Mouse (Mus musculus) neutrophil, adult 83 days (primary cell): Measurements from ENCODE around the gene Vpreb3. TPM values are rescaled to one million over a fixed set of nuclear protein-coding genes. Genes with fewer than 3 reads are reported as not detected.

Source experiments
- total RNA-seq, 2 experiments: library from RNA; stranded (reverse); gene quantifications; one replicate each; pipeline ENCODE4 v1.2.4; 2023

The Vpreb3 gene
- 1 to 10 TPM; 2.6 to 3.6 TPM for total RNA-seq

GRCm38 (mm10) chr10:75942736-75943477 is at the start of gene Vpreb3:
TSS of gene Vpreb3 (plus strand) at chr10:75943057.

GRCm38 (mm10) chr10:75893089-75893750 is 49.6 kb upstream of the Vpreb3 start, which contains the start of gene Derl3:
TSS of gene Derl3 (plus strand) at chr10:75893413.

GRCm38 (mm10) chr10:75921026-75921725 is 21.7 kb upstream of the Vpreb3 start, which contains the start of gene Smarcb1:
TSS of gene Smarcb1 (minus strand) at chr10:75921617.

GRCm38 (mm10) chr10:75932891-75933290 is 10.0 kb upstream of the Vpreb3 start, which contains the start of gene Chchd10:
TSS of gene Chchd10 (plus strand) at chr10:75933130.

GRCm38 (mm10) chr10:75935680-75936541 is 6.9 kb upstream of the Vpreb3 start, which contains the start of gene Mmp11:
TSS of gene Mmp11 (minus strand) at chr10:75936496.

GRCm38 (mm10) chr10:75940520-75940919 is 2.3 kb upstream of the Vpreb3 start, which contains the start of gene Gm867:
TSS of gene Gm867 (minus strand) at chr10:75940672.

GRCm38 (mm10) chr10:75954381-75954811 is 11.5 kb downstream of the Vpreb3 start, which contains the start of gene Gm5134:
TSS of gene Gm5134 (plus strand) at chr10:75954514.

Other genes starting within 250 kb of the Vpreb3 start
- 10 to 100 TPM; 51.9 to 64.5 TPM for gene Cabin1, start 178.7 kb upstream of the Vpreb3 start, total RNA-seq
- gene Ddt, start 169.6 kb upstream of the Vpreb3 start, total RNA-seq, result 10 to 100 TPM; 11.9 to 16.8 TPM
- not detected for gene Gm20441, start 162.1 kb upstream of the Vpreb3 start, total RNA-seq
- gene Gstt3, start 161.6 kb upstream of the Vpreb3 start, total RNA-seq, result 1 to 10 TPM; 3.3 TPM
- gene Gstt1, start 144.5 kb upstream of the Vpreb3 start, total RNA-seq, result 1 to 10 TPM; 3.3 to 3.7 TPM
- gene Gstt4, start 120.5 kb upstream of the Vpreb3 start, total RNA-seq, result not detected
- 1 to 10 TPM; 4.0 to 7.5 TPM for gene Gstt2, start 105.6 kb upstream of the Vpreb3 start, total RNA-seq
- 10 to 100 TPM; 68.8 to 78.6 TPM for gene Mif, start 82.8 kb upstream of the Vpreb3 start, total RNA-seq
- 1 to 10 TPM; 1.2 to 1.8 TPM for gene Derl3, start 49.6 kb upstream of the Vpreb3 start, total RNA-seq
- 10 to 100 TPM; 37.4 to 38.3 TPM for gene Smarcb1, start 21.4 kb upstream of the Vpreb3 start, total RNA-seq
- 10 to 100 TPM in 1 of 2 experiments, 1 to 10 TPM in 1; 8.0 to 10.3 TPM for gene Chchd10, start 9.9 kb upstream of the Vpreb3 start, total RNA-seq
- gene Mmp11, start 6.6 kb upstream of the Vpreb3 start, total RNA-seq, result under 1 TPM in 1 of 2 experiments, not detected in 1; 0.20 TPM
- gene Gm867, start 2.4 kb upstream of the Vpreb3 start, total RNA-seq, result 1 to 10 TPM; 1.0 to 1.6 TPM
- under 1 TPM in 1 of 2 experiments, not detected in 1; 0.13 TPM for gene Gm5134, start 11.5 kb downstream of the Vpreb3 start, total RNA-seq
- gene Zfp280b, start 89.6 kb downstream of the Vpreb3 start, total RNA-seq, result 1 to 10 TPM; 3.3 to 5.6 TPM
- not detected for gene Slc5a4b, start 167.9 kb downstream of the Vpreb3 start, total RNA-seq
- gene Slc5a4a, start 204.4 kb downstream of the Vpreb3 start, total RNA-seq, result not detected